Mouse (Mus musculus): ENCODE data around the gene Sh3yl1. TPM values are rescaled to one million over a fixed set of nuclear protein-coding genes. Genes with fewer than 3 reads are reported as not detected.

The Sh3yl1 gene
- polyA plus RNA-seq, 1 experiment from 2014 or later: 14.7 TPM

DNA sequence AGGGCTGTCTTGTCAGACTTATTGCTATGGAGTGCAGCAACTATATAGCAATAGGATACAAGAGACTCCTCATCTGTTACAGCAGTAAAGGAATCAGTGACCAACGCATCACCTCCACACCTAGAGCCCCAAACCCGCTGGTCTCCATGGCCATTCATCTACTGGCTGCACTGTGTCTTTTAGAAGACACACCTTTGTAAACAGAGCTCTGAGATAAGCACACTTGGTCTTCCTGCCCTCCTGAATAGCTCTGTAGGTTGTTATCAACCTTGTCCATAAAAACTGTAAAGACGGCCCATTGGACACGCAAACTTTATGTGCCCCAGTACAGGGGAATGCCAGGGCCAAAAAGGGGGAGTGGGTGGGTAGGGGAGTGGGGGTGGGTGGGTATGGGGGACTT, 14.4 kb upstream of the Sh3yl1 start:
- H3K27me3 ChIP-seq: no peaks in the 10 kb centered on the region
- 87% methylated on average over 4 of the region's 4 CpGs for WGBS

DNA sequence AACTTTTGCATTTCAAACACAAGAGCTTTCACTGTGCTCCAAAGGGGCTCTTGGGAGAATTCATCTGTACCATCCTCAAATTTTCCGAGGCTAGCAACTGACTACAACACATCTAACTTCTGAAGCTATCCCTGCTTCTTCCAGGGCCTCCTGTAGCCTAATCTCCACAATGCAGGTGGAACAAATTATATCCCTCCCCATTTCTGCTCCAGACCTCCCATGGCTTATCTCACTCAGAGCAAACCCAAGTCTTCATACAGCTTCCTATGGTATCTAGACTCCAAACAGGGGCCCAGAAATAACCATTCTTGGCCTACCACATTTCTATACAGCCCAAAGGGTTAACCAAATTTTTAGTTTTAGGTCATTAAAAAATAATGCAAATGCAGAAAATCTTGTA, 2.8 kb upstream of the Sh3yl1 start:
- Histone ChIP-seq H3K36me3 (peaks cover 11% of the 10 kb centered on the region), H3K4me3 (no peak overlapping the region), H3K4me1 (peaks cover 15% of the 10 kb centered on the region), H3K9me3 (no peaks in the 10 kb centered on the region), H3K27me3 (no peaks in the 10 kb centered on the region), H3K27ac (no peak overlapping the region), H3K4me2 (no peak overlapping the region), H3K9ac (no peak overlapping the region)
- ATAC-seq (ENCODE audit: borderline replicate concordance, extremely low read depth, low FRiP score, low TSS enrichment): no peak
- 97% methylated on average over 1 of the region's 1 CpGs for WGBS

More for the DNA sequence above, 14.4 kb upstream of the Sh3yl1 start:
- Histone ChIP-seq H3K9me3 (no peaks in the 10 kb centered on the region), H3K9ac (no peak overlapping the region), H3K4me3 (no peak overlapping the region), H3K4me1 (no peaks in the 10 kb centered on the region), H3K4me2 (no peak overlapping the region), H3K36me3 (peaks cover 21% of the 10 kb centered on the region), H3K27ac (no peak overlapping the region)
- ATAC-seq (ENCODE audit: borderline replicate concordance, extremely low read depth, low FRiP score, low TSS enrichment): no peak

DNA sequence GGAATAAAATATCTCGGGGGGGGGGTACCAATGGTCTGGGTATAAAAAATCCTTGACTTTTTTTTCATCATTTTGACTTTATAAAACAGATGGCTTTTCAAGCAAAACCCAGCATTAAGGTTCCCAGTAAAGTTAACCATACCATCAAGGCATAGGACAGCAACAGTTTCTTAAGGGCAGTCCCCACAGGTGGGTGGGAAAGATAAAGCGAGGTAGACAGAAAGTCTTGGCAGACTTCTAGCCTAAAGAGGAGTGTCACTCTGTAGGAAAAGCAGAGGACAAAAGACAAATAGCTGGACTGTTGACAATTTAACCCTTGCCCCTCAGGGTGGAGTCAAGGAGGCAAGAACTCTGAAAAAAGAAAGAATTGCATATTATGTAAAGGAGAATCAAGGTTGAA, 1.6 kb upstream of the Sh3yl1 start:
- Histone ChIP-seq H3K4me2 (no peak overlapping the region), H3K9ac (no peak overlapping the region), H3K36me3 (peaks cover 2% of the 10 kb centered on the region; the same call in 1 of the 2 replicates), H3K27me3 (no peaks in the 10 kb centered on the region), H3K4me3 (no peak overlapping the region), H3K27ac (no peak overlapping the region), H3K9me3 (no peaks in the 10 kb centered on the region), H3K4me1 (peaks cover 15% of the 10 kb centered on the region)
- ATAC-seq (ENCODE audit: borderline replicate concordance, extremely low read depth, low FRiP score, low TSS enrichment): no peak
- WGBS: 73% methylated on average over 2 of the region's 2 CpGs

DNA sequence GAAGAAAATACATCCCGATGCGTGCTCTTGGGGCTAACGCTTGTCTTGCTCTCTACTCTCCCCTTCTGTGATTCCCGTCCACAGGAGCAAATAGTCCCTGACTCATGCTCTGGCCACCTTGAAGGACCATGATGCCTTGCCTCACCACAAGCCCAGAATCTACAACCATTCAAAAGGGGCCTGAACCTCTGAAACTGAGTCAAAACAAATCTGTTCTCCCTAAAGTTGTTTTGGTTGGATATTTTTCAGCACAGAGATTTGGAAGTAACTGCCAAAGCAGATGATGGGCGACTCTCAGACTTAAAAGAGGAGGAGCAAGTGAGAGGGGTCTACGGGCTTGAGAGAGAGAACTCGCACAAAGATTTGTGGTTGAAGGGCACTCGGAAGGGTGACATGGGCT, 608 bp upstream of the Sh3yl1 start:
- no peak for ATAC-seq (ENCODE audit: borderline replicate concordance, extremely low read depth, low FRiP score, low TSS enrichment)
- WGBS: 10% methylated on average over 8 of the region's 8 CpGs
- no peaks in the 10 kb centered on the region for H3K9me3 ChIP-seq
- H3K9ac ChIP-seq: peak overlapping the region; percentile 80
- peaks cover 15% of the 10 kb centered on the region for H3K4me1 ChIP-seq
- H3K36me3 ChIP-seq: no peaks in the 10 kb centered on the region
- peak overlapping the region; percentile 74 for H3K4me2 ChIP-seq
- peak overlapping the region; percentile 73 for H3K4me3 ChIP-seq
- H3K27ac ChIP-seq: peak overlapping the region; percentile 37; the same call in 1 of the 2 replicates
- no peaks in the 10 kb centered on the region for H3K27me3 ChIP-seq

DNA sequence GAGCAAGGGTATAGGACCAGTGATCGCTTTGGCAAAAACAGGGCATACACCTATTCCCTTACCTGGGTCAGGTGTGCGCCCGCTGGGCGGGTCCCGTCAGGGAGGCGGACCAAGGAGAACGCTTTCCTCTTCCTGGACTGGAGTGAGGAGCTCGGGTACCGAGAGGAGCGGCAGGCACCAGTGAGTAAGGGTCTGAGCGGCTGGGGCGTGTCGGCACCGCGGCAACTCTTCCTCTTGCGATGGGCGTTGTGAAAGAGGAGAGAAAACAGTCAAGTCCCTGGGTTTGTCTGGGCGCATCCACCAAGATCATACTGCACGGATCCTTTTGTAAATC, 547 bp downstream of the Sh3yl1 start:
- Histone ChIP-seq H3K36me3 (no peaks in the 10 kb centered on the region), H3K9ac (peak overlapping the region; percentile 80), H3K4me1 (peaks cover 15% of the 10 kb centered on the region), H3K27me3 (no peaks in the 10 kb centered on the region), H3K4me2 (peak overlapping the region; percentile 74), H3K4me3 (peak overlapping the region; percentile 73), H3K9me3 (no peaks in the 10 kb centered on the region), H3K27ac (0 out of 2 replicates have a peak overlapping the region, but pooled peaks have one; percentile 11)
- peak; percentile 81 for ATAC-seq (ENCODE audit: borderline replicate concordance, extremely low read depth, low FRiP score, low TSS enrichment)
- WGBS: under 1% methylated on average over 19 of the region's 19 CpGs

DNA sequence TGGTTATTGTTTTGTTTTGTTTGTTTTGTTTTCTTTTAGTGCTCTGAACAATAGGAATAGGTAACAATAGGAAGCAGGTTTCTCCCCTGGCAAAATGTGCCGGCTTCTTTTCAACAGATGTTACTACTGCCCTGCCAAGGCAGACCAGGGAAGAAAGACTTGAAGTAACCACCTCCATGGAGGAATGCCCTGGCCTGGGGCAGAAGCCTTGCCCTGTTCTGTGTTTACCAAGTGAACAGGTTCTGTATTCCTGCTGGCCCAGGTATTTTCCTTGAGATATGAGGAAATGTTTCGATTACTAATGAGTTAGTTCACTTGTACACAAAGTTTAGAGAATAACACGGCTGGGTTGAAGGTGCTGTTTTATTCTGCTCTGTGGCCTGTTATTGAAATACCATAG, 1.4 kb downstream of the Sh3yl1 start:
- H3K9ac ChIP-seq: no peak overlapping the region

DNA sequence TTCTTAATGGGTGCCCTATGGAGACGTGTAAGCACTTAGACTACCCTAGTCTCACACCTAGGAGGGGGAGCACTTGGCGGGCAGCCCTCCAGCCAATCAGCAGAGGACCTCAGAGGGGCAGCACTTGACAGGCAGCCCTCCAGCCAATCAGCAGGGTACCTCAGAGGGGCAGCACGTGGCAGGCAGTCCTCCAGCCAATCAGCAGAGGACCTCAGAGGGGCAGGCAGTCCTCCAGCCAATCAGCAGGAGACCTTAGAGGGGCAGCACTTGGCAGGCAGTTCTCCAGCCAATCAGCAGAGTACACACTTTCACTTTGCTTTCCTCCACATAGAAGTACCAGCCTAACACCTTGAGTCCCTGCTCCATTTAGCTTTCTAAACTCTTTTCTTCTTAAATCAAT, 10.9 kb downstream of the Sh3yl1 start:
- Histone ChIP-seq H3K4me1 (no peaks in the 10 kb centered on the region), H3K4me2 (no peak overlapping the region), H3K4me3 (no peak overlapping the region), H3K9me3 (no peaks in the 10 kb centered on the region), H3K27ac (no peak overlapping the region), H3K27me3 (no peaks in the 10 kb centered on the region), H3K36me3 (no peaks in the 10 kb centered on the region), H3K9ac (no peak overlapping the region)
- ATAC-seq (ENCODE audit: borderline replicate concordance, extremely low read depth, low FRiP score, low TSS enrichment): no peak
- WGBS: 80% methylated on average over 3 of the region's 3 CpGs

More for the DNA sequence above, 1.4 kb downstream of the Sh3yl1 start:
- WGBS: 64% methylated on average over 3 of the region's 3 CpGs
- peak overlapping the region; percentile 74; the same call in 1 of the 2 replicates for H3K4me2 ChIP-seq
- no peaks in the 10 kb centered on the region for H3K27me3 ChIP-seq
- no peaks in the 10 kb centered on the region for H3K9me3 ChIP-seq
- no peak for ATAC-seq (ENCODE audit: borderline replicate concordance, extremely low read depth, low FRiP score, low TSS enrichment)
- no peaks in the 10 kb centered on the region for H3K36me3 ChIP-seq
- H3K27ac ChIP-seq: no peak overlapping the region
- H3K4me3 ChIP-seq: peak overlapping the region; percentile 73
- peaks cover 15% of the 10 kb centered on the region for H3K4me1 ChIP-seq

DNA sequence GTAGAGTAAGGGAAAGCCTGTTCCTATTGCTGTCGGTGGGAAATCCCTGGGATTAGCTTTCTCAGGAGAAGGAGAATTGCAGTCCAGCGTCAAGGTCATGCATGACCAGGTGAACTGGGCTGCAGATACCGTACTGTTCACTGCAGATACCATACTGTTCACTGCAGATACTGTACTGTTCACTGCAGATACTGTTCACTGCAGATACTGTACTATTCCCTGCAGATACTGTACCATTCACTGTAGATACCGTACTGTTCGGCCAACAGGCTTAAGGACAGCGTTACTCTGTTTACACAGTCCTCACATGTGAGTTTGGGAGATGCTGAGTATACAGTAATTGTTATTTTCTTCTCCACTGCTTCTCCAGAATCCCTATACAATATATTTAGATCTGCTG, 16.7 kb downstream of the Sh3yl1 start:
- Histone ChIP-seq H3K36me3 (no peaks in the 10 kb centered on the region), H3K9ac (no peak overlapping the region), H3K4me2 (no peak overlapping the region), H3K27ac (no peak overlapping the region), H3K4me1 (no peaks in the 10 kb centered on the region), H3K9me3 (no peaks in the 10 kb centered on the region), H3K4me3 (no peak overlapping the region), H3K27me3 (no peaks in the 10 kb centered on the region)
- 85% methylated on average over 6 of the region's 6 CpGs for WGBS
- ATAC-seq (ENCODE audit: borderline replicate concordance, extremely low read depth, low FRiP score, low TSS enrichment): no peak

DNA sequence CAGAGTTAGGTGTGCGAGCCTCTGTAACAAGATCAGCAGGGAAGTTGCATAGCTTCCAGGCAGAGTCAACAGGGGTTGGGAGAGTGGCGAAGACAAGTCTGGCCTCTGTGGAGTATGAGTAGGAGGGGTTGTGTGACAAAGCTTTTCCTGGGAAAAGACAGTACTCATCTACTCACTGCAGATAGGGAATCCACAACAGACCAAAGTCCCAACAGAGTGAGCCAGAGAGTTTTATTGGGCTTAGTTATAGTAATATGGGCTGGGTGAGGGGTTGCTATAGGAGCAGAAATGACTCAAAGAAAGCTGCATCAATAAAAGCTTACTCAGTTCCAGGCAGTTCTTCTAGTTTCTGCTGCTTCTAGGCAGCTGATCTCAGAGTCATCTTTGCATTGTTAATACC, 21.8 kb downstream of the Sh3yl1 start:
- Histone ChIP-seq H3K36me3 (no peaks in the 10 kb centered on the region), H3K4me3 (no peak overlapping the region), H3K27me3 (no peaks in the 10 kb centered on the region), H3K27ac (no peak overlapping the region), H3K4me1 (no peaks in the 10 kb centered on the region), H3K9me3 (no peaks in the 10 kb centered on the region), H3K4me2 (no peak overlapping the region), H3K9ac (no peak overlapping the region)
- ATAC-seq (ENCODE audit: borderline replicate concordance, extremely low read depth, low FRiP score, low TSS enrichment): no peak
- WGBS: 79% methylated on average over 2 of the region's 2 CpGs

DNA sequence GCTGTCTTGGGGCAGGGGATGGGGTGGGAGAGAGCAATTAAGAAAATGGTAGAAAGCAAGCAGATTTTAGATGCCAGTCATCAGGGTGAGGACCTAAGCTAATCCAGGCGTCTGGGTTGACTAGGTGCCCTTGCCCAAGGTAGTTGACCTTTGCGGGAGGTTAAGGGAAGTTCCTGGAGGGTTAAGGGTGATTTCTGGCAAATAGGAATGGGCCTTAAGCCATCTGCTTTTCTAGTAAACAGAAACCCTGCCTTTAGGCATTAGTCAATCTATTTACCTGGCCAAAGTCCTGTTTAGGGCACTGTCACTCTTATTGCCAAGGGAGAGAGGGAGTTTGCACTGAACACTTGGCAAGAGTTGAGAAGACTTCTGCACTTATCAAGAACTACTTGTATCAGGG, 25.4 kb downstream of the Sh3yl1 start:
- 73% methylated on average over 2 of the region's 2 CpGs for WGBS
- Histone ChIP-seq H3K27ac (no peak overlapping the region), H3K36me3 (no peaks in the 10 kb centered on the region), H3K4me3 (no peak overlapping the region), H3K4me2 (no peak overlapping the region), H3K9ac (no peak overlapping the region), H3K4me1 (no peaks in the 10 kb centered on the region), H3K9me3 (no peaks in the 10 kb centered on the region), H3K27me3 (no peaks in the 10 kb centered on the region)
- ATAC-seq (ENCODE audit: borderline replicate concordance, extremely low read depth, low FRiP score, low TSS enrichment): no peak

DNA sequence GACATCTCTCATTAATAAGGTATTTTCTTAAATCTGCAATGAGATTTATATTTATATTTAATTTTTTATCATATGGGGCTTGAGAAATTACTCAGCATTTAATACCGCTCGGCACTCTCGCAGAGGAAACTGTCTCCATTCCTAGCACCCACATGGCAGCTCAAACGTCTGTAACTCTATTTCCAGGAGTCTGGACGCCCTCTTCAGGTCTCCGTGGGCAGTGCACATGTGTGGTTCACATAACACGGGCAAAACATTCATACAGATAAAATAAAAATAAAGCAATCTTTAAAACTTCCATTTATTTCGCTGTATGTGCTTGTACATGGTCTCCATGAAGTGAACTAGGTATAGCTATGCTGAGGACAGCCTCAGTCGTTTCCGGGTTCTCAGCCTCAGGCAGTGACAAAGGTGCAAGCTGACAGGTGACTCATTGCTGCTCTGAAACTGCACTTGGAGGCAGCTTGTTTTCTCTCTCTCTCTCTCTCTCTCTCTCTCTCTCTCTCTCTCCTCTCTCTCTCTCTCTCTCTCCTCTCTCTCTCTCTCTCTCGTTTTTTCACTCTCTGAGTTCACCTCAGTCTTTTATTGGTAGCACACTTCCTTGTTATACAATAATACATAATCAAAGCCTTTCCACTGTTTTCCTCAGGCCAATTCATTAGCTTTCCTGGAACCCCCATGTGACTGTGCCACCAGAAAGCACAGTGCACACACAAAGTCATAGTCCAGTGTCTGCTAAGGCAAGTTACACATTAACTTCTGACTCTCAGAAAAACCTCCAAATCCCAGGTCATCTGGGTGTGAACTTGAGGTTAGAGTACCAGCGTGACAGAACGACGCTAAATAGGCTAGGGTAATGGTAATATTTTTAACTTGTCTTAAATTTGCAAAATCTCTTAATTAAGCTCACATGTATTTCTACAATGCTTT, 31.9 kb downstream of the Sh3yl1 start:
- no peaks in the 10 kb centered on the region for H3K4me1 ChIP-seq
- H3K9me3 ChIP-seq: no peaks in the 10 kb centered on the region
- no peaks in the 10 kb centered on the region for H3K27me3 ChIP-seq
- no peak for ATAC-seq (ENCODE audit: borderline replicate concordance, extremely low read depth, low FRiP score, low TSS enrichment)
- 73% methylated on average over 14 of the region's 14 CpGs for WGBS
- no peak overlapping the region for H3K9ac ChIP-seq
- H3K4me3 ChIP-seq: no peak overlapping the region
- no peak overlapping the region for H3K27ac ChIP-seq
- no peak overlapping the region for H3K4me2 ChIP-seq
- no peaks in the 10 kb centered on the region for H3K36me3 ChIP-seq

DNA sequence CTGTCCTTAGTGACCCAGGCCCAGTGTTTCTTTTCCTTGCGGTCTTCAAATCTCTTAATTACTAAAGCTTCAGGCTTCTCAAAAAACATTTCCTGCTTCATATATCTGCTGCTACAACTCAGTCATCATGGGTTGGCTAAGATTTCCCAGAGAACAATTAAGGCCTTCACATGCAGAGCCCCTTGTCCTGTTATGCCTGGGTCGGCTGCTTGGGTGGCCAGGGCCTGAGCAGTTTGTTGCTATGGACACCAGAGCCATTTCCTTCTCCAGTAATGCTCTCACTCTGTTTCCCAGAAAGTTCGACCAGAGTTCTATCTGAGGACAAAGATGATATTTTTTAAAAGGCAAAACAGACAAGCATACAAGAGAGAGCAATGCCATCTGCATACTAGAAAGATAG, 32.7 kb downstream of the Sh3yl1 start:
- Histone ChIP-seq H3K9me3 (no peaks in the 10 kb centered on the region), H3K27ac (no peak overlapping the region), H3K4me2 (no peak overlapping the region), H3K4me3 (no peak overlapping the region), H3K36me3 (no peaks in the 10 kb centered on the region), H3K4me1 (no peaks in the 10 kb centered on the region), H3K27me3 (no peaks in the 10 kb centered on the region), H3K9ac (no peak overlapping the region)
- 38% methylated on average over 3 of the region's 3 CpGs for WGBS
- no peak for ATAC-seq (ENCODE audit: borderline replicate concordance, extremely low read depth, low FRiP score, low TSS enrichment)

Measured in lung, embryonic 15.5 days (tissue).